Mouse (Mus musculus): ENCODE results near the gene Mpeg1. TPM values are rescaled to one million over a fixed set of nuclear protein-coding genes. Genes with fewer than 3 reads are reported as not detected.

Gene Mpeg1
- total and polyA plus RNA-seq, 2 experiments from 2014 or later: 0.88 to 2.7 TPM

- Histone ChIP-seq H3K9ac (replicated peaks; ENCODE audit: low read length, poor library complexity, severe bottlenecking) (no peak overlapping the region), H3K36me3 (ENCODE audit: insufficient read depth, low read length) (peaks cover 34% of the 10 kb centered on the region), H3K4me1 (ENCODE audit: insufficient read depth, low read length) (peaks cover 11% of the 10 kb centered on the region), H3K4me2 (ENCODE audit: low read depth, low read length, poor library complexity, severe bottlenecking) (no peak overlapping the region), H3K27me3 (ENCODE audit: insufficient read depth, low read length) (no peaks in the 10 kb centered on the region), H3K27ac (ENCODE audit: low read depth, low read length) (no peak overlapping the region), H3K4me3 (ENCODE audit: low read depth, low read length) (no peak overlapping the region), H3K9me3 (ENCODE audit: low read length) (no peaks in the 10 kb centered on the region)
- ATAC-seq (ENCODE audit: low FRiP score) (no peak), DNase-seq (ENCODE audit: low spot score) (no peak)
- WGBS: 88% methylated on average over 7 of the region's 7 CpGs
- TF ChIP-seq CTCF (IDR thresholded peaks at IDR 0.05): no peak
Observed at GRCm38 (mm10) chr19:12491636-12492035, 31.1 kb downstream of the Mpeg1 start.

GRCm38 (mm10) chr19:12493453-12494186 lies 33.0 kb downstream of the Mpeg1 start:
- ATAC-seq (ENCODE audit: low FRiP score): no peak
- no peak overlapping the region for H3K9ac ChIP-seq (replicated peaks; ENCODE audit: low read length, poor library complexity, severe bottlenecking)
- WGBS: 21% methylated on average over 4 of the region's 4 CpGs
- no peak overlapping the region for H3K4me2 ChIP-seq (ENCODE audit: low read depth, low read length, poor library complexity, severe bottlenecking)
- no peaks in the 10 kb centered on the region for H3K9me3 ChIP-seq (ENCODE audit: low read length)
- no peak overlapping the region for H3K4me3 ChIP-seq (ENCODE audit: low read depth, low read length)
- peaks cover 11% of the 10 kb centered on the region for H3K4me1 ChIP-seq (ENCODE audit: insufficient read depth, low read length)
- H3K27ac ChIP-seq (ENCODE audit: low read depth, low read length): no peak overlapping the region
- no peak for TF ChIP-seq CTCF (IDR thresholded peaks at IDR 0.05)
- peaks cover 28% of the 10 kb centered on the region for H3K36me3 ChIP-seq (ENCODE audit: insufficient read depth, low read length)
- H3K27me3 ChIP-seq (ENCODE audit: insufficient read depth, low read length): no peaks in the 10 kb centered on the region
- no peak for DNase-seq (ENCODE audit: low spot score)

- H3K4me3 ChIP-seq (ENCODE audit: low read depth, low read length): no peak overlapping the region
- ATAC-seq (ENCODE audit: low FRiP score) (no peak), DNase-seq (ENCODE audit: low spot score) (no peak)
- H3K9me3 ChIP-seq (ENCODE audit: low read length): no peaks in the 10 kb centered on the region
- H3K9ac ChIP-seq (replicated peaks; ENCODE audit: low read length, poor library complexity, severe bottlenecking): no peak overlapping the region
- H3K4me1 ChIP-seq (ENCODE audit: insufficient read depth, low read length): peaks cover 16% of the 10 kb centered on the region
- H3K36me3 ChIP-seq (ENCODE audit: insufficient read depth, low read length): peaks cover 27% of the 10 kb centered on the region
- no peak overlapping the region for H3K4me2 ChIP-seq (ENCODE audit: low read depth, low read length, poor library complexity, severe bottlenecking)
- H3K27me3 ChIP-seq (ENCODE audit: insufficient read depth, low read length): no peaks in the 10 kb centered on the region
- 25% methylated on average over 4 of the region's 4 CpGs for WGBS
- TF ChIP-seq CTCF (IDR thresholded peaks at IDR 0.05): no peak
- H3K27ac ChIP-seq (ENCODE audit: low read depth, low read length): no peak overlapping the region
Observed at GRCm38 (mm10) chr19:12494187-12494458, 33.5 kb downstream of the Mpeg1 start.

- WGBS: 21% methylated on average over 3 of the region's 3 CpGs
Observed at GRCm38 (mm10) chr19:12494972-12495535, 34.5 kb downstream of the Mpeg1 start.

GRCm38 (mm10) chr19:12496241-12496640 lies 35.7 kb downstream of the Mpeg1 start:
- H3K9me3 ChIP-seq (ENCODE audit: low read length): no peaks in the 10 kb centered on the region
- no peak overlapping the region for H3K4me3 ChIP-seq (ENCODE audit: low read depth, low read length)
- no peak overlapping the region for H3K4me2 ChIP-seq (ENCODE audit: low read depth, low read length, poor library complexity, severe bottlenecking)
- H3K36me3 ChIP-seq (ENCODE audit: insufficient read depth, low read length): peaks cover 16% of the 10 kb centered on the region
- DNase-seq (ENCODE audit: low spot score) (no peak), ATAC-seq (ENCODE audit: low FRiP score) (no peak)
- no peaks in the 10 kb centered on the region for H3K27me3 ChIP-seq (ENCODE audit: insufficient read depth, low read length)
- no peak overlapping the region for H3K27ac ChIP-seq (ENCODE audit: low read depth, low read length)
- 68% methylated on average over 2 of the region's 2 CpGs for WGBS
- H3K9ac ChIP-seq (replicated peaks; ENCODE audit: low read length, poor library complexity, severe bottlenecking): no peak overlapping the region
- no peak for TF ChIP-seq CTCF (IDR thresholded peaks at IDR 0.05)
- H3K4me1 ChIP-seq (ENCODE audit: insufficient read depth, low read length): peaks cover 16% of the 10 kb centered on the region

More at GRCm38 (mm10) chr19:12494972-12495535, 34.5 kb downstream of the Mpeg1 start:
- Histone ChIP-seq H3K27ac (ENCODE audit: low read depth, low read length) (no peak overlapping the region), H3K9ac (replicated peaks; ENCODE audit: low read length, poor library complexity, severe bottlenecking) (no peak overlapping the region), H3K4me1 (ENCODE audit: insufficient read depth, low read length) (peaks cover 18% of the 10 kb centered on the region), H3K9me3 (ENCODE audit: low read length) (no peaks in the 10 kb centered on the region), H3K4me3 (ENCODE audit: low read depth, low read length) (no peak overlapping the region), H3K27me3 (ENCODE audit: insufficient read depth, low read length) (no peaks in the 10 kb centered on the region), H3K4me2 (ENCODE audit: low read depth, low read length, poor library complexity, severe bottlenecking) (no peak overlapping the region), H3K36me3 (ENCODE audit: insufficient read depth, low read length) (peaks cover 27% of the 10 kb centered on the region)
- DNase-seq (ENCODE audit: low spot score) (no peak), ATAC-seq (ENCODE audit: low FRiP score) (no peak)
- TF ChIP-seq CTCF (IDR thresholded peaks at IDR 0.05): no peak

GRCm38 (mm10) chr19:12497909-12498308 lies 37.3 kb downstream of the Mpeg1 start:
- no peak overlapping the region for H3K4me2 ChIP-seq (ENCODE audit: low read depth, low read length, poor library complexity, severe bottlenecking)
- no peak overlapping the region for H3K4me3 ChIP-seq (ENCODE audit: low read depth, low read length)
- no peak for TF ChIP-seq CTCF (IDR thresholded peaks at IDR 0.05)
- 19% methylated on average over 2 of the region's 2 CpGs for WGBS
- H3K9ac ChIP-seq (replicated peaks; ENCODE audit: low read length, poor library complexity, severe bottlenecking): no peak overlapping the region
- H3K27ac ChIP-seq (ENCODE audit: low read depth, low read length): 0 out of 2 replicates have a peak overlapping the region, but pooled peaks have one; percentile 8
- DNase-seq (ENCODE audit: low spot score): peak; percentile 78
- no peaks in the 10 kb centered on the region for H3K27me3 ChIP-seq (ENCODE audit: insufficient read depth, low read length)
- H3K36me3 ChIP-seq (ENCODE audit: insufficient read depth, low read length): peaks cover 5% of the 10 kb centered on the region; the same call in 1 of the 2 replicates
- H3K9me3 ChIP-seq (ENCODE audit: low read length): no peaks in the 10 kb centered on the region
- peaks cover 16% of the 10 kb centered on the region for H3K4me1 ChIP-seq (ENCODE audit: insufficient read depth, low read length)
- no peak for ATAC-seq (ENCODE audit: low FRiP score)
